Mouse (Mus musculus) ZHBTc4 (cell line): ENCODE results near the gene Vdr.

ENCODE experiments used
- DNase-seq: peaks from one replicate; pipeline ENCODE4 v3.0.0-alpha.2; 2011; ENCODE audit warnings: low read depth, low spot score

The Vdr gene

DNA sequence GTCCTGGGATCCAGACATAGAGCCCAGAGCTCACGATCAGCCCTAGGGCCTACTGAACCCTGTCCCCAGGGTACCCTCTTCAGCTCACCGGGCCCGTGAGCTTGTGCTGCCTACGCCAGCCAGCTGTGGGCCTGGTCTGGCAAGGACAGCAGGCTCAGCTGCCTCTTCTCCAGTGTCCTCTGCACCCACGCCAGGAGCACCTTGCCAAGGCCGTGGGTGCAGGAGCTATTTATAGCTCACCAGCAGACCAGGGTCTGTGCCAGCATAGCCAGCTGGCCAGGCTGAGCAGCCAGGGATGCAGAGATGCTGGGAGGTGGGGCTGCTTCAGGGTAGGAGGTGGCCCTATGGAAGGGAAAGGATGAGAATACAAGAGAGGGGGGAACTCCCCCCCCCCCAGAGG lies 98.3 kb downstream of the Vdr start:
- no peak for DNase-seq

DNA sequence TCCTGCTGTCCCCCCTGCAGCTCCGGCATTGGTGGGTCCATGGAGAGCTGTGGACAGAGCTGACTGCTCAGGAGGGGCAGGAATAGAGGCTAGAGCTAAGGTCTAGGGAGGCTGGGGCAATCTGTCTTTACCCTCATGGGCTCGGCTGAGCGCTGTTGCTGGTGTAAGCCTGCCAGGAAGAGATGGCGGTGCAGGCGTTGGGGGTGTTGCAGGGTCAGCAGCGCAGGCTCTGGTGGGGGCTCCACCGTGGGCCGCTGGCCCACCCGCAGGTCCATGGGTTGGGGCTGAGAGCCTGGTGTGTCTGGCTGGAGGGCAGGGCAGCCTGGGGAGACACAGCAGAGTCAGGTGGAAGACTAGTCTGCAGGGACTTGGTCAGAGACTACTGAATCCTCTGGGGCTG lies 99.1 kb downstream of the Vdr start:
- DNase-seq = no peak

DNA sequence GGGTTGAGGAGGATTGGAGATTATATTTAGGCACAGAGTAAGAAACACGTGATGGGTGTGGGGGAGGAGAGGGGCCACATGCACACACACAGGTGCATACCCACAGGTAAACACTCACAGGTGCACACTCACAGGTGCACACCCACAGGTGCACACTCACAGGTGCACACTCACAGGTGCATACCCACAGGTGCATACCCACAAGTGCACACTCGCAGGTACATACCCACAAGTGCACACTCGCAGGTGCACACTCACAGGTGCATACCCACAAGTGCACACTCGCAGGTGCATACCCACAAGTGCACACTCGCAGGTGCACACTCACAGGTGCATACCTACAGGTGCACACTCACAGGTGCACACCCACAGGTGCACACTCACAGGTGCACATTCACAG lies 100.0 kb downstream of the Vdr start:
- DNase-seq = no peak

DNA sequence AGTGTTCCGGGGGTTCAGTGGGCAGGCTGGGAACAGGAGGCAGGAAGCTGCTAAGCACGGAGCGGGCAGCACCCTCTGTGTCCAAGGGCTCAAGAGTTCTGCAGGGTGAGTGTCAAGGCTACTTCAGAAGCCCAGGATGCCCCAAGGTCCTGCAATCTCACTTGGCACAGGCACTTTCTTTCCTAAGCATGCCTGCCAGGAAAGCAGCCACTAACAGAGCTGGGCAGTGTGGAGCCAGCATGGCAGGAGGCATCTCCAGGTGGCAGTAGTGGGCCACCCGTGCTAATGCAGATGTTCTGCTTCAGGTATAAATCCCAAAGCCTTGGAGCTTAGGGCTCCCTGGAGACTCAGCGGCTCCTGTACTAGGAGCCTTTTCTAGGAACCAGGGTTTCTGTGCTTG lies 100.5 kb downstream of the Vdr start:
- no peak for DNase-seq

DNA sequence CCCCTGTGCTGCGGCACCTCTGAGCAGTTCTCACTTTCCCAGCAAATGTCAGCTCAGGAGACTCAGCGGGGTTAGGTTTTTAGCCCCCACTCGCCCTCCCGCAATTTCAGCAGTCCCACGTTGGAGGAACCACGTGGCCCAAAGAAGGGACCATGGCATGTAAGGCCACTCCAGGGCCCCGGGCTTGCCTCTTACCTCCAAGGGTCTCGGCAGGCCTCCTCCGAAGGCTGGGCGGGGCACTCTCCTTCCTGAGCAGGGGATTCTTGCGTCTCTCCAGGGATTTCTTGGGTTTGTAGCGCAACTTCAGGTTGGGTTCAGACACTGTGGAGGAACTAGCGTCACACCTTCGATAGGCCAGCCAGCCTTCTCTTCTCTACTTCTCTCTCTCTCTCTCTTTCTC lies 101.2 kb downstream of the Vdr start:
- DNase-seq = no peak

DNA sequence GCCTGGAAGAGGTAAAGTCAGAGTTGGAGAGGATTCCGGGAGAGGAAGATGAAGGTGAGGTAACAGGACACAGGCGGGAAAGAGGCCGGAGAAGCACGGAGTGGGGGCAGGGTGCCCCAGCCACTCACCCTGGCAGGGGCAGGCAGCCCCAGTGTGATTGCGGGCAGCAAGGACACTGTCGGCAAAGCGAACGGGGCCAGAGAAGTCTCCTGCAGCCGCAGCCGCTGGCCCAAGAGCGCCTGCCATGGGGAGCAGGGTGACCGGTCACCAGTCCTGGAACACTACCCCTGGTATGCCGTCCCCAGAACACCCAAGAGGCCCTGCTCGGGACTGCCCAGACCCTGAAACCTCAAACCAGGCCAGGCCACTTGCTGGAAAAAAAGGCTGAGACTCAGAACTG lies 101.9 kb downstream of the Vdr start:
- DNase-seq = no peak

DNA sequence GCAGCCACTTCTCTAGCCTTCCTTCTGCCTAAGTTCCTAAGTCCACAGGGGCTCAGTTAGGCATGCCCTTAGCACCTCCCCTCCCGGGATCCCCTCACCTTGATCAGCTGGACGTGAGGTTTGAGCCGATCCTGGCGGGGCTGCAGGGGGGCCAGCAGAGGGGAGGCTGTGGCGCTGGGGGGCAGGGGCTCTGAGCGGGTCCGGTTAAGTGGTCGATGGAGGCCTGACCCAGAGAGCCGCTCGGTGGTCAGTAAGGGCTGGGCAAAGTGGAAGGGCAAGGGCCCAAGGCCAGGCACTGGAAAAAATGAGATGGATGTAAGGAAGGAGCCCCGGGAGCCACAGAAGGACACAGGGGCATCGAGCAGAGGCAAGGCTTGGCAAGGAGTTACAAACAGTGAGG lies 102.6 kb downstream of the Vdr start:
- DNase-seq = no peak
